Comparison of ENCODE assay signal across 17 mouse cellular contexts in the genomic region with DNA sequence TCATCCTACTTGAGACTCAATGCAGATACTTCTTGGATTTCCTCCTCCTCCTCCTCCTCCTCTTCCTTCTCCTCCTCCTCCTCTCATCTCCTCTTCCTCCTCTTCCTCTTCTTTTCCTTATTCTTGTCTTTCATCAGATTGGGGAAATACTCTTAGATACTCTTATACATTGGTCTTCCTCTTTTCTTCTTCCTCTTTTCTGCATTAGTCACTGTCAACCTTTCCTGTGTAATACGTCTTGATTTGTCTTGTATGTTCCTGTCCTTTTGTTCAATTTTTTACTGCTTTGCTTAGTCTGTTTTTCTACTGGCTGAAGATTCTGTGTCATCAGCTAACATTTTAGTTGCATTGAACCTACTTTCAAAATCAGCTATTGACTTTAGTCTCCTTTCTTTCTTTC.
"Had no signal": no experiment of that assay in that cellular context is flagged by ENCODE, and none has a peak within 500 bp of the region (broad histone marks: within the 10 kb centered on the region; RNA-seq: fewer than 3 reads in every experiment).

No protein-coding gene starts in this region.

- H3K4me1 ChIP-seq: liver, embryonic 15.5 days; megakaryocyte, embryonic 14.5 days; stomach, embryonic 15.5 days had no signal

- ATAC-seq: lung, postnatal 0 days; midbrain, embryonic 16.5 days had no signal

- H3K9me3 ChIP-seq: kidney, embryonic 15.5 days; limb, embryonic 10.5 days; liver, embryonic 15.5 days; megakaryocyte, embryonic 14.5 days; midbrain, embryonic 12.5 days; stomach, embryonic 15.5 days had no signal

- H3K4me2 ChIP-seq: kidney, embryonic 15.5 days; liver, embryonic 11.5 days; liver, embryonic 15.5 days; midbrain, embryonic 12.5 days; stomach, embryonic 15.5 days had no signal

- H3K36me3 ChIP-seq: kidney, embryonic 15.5 days; limb, embryonic 10.5 days; liver, embryonic 15.5 days; midbrain, embryonic 12.5 days; stomach, embryonic 15.5 days had no signal

- H3K9ac ChIP-seq: kidney, embryonic 15.5 days; liver, embryonic 15.5 days; midbrain, embryonic 12.5 days; stomach, embryonic 15.5 days had no signal

- H3K27me3 ChIP-seq: kidney, embryonic 15.5 days; liver, embryonic 15.5 days; midbrain, embryonic 12.5 days; stomach, embryonic 15.5 days had no signal

- DNase-seq: kidney, adult 18-20 months; kidney, postnatal 14 days; lung, adult 2 months; lung, postnatal 36 days; right cerebral cortex, adult 18-20 months; right cerebral cortex, postnatal 25 days; thymus, postnatal 36 days had no signal

- H3K27ac ChIP-seq: kidney, embryonic 15.5 days; left cerebral cortex, adult 2 months; limb, embryonic 10.5 days; liver, embryonic 15.5 days; midbrain, embryonic 12.5 days; stomach, embryonic 15.5 days had no signal

- H3K4me3 ChIP-seq: kidney, embryonic 15.5 days; left cerebral cortex, adult 2 months; limb, embryonic 10.5 days; liver, embryonic 15.5 days; megakaryocyte, embryonic 14.5 days; midbrain, embryonic 12.5 days; stomach, embryonic 15.5 days had no signal
